Mouse (Mus musculus) neural tube, embryonic 13.5 days (tissue): Measurements from ENCODE around the gene Ccr2. TPM values are rescaled to one million over a fixed set of nuclear protein-coding genes. Genes with fewer than 3 reads are reported as not detected.
"Not testable (repeated sequence)": the region's sequence is repeated elsewhere in the genome, so short reads cannot be mapped to it uniquely, and the experiment has no call there.

Experiments used
- ATAC-seq: fragments of 200-750 bp; cut with Nextera tagmentation; 2 replicates; pipeline ENCODE4 v1.8.0; 2017; ENCODE audit warnings: low read depth, mild to moderate bottlenecking, moderate TSS enrichment, moderate library complexity
- H3K27ac ChIP-seq: fragments of 300-500 bp; sonication (generic); replicated peaks from 2 replicates; pipeline ENCODE4 v1.5.1; 2015; ENCODE audit warnings: moderate library complexity, mild to moderate bottlenecking, inconsistent platforms
- H3K27me3 ChIP-seq: fragments of 300-500 bp; sonication (generic); 2 replicates; pipeline ENCODE4 v1.6.1; 2015; ENCODE audit warnings: mild to moderate bottlenecking, inconsistent platforms
- H3K36me3 ChIP-seq: fragments of 300-500 bp; sonication (generic); 2 replicates; pipeline ENCODE4 v1.6.1; 2015; ENCODE audit warnings: mild to moderate bottlenecking, inconsistent platforms
- H3K4me1 ChIP-seq: fragments of 300-500 bp; sonication (generic); replicated peaks from 2 replicates; pipeline ENCODE4 v1.6.1; 2015; ENCODE audit warnings: inconsistent platforms
- H3K4me2 ChIP-seq: fragments of 300-500 bp; sonication (generic); 2 replicates; pipeline ENCODE4 v1.6.1; 2015; ENCODE audit warnings: inconsistent platforms, mild to moderate bottlenecking, moderate library complexity
- H3K4me3 ChIP-seq: fragments of 300-500 bp; sonication (generic); 2 replicates; pipeline ENCODE4 v1.5.1; 2015; ENCODE audit warnings: mild to moderate bottlenecking, inconsistent platforms
- H3K9ac ChIP-seq: fragments of 300-500 bp; sonication (generic); 2 replicates; pipeline ENCODE4 v1.6.1; 2015; ENCODE audit warnings: moderate library complexity, mild to moderate bottlenecking, inconsistent platforms
- H3K9me3 ChIP-seq: fragments of 300-500 bp; sonication (generic); 2 replicates; pipeline ENCODE4 v1.6.1; 2016; ENCODE audit warnings: inconsistent platforms
- WGBS: fragments of 180-500 bp; shearing (Covaris S2); methylation state at CpG from one replicate; pipeline ENCODE4 v1.1.7; 2015; 5-methylcytosine and 5-hydroxymethylcytosine counted together
- polyA plus RNA-seq: library from polyadenylated mRNA; unstranded; fragments of >200 nt; fragmentation: Nextera tagmentation; extraction: Ambion mirVana; gene quantifications from 2 replicates; pipeline ENCODE4 v1.2.1, GENCODE M21; 2015

The Ccr2 gene
- polyA plus RNA-seq, 1 experiment from 2014 or later = 0.42 TPM

GRCm38 (mm10) chr9:124126373-124126772 is 24.6 kb downstream of the Ccr2 start:
- no peak for ATAC-seq
- Histone ChIP-seq H3K27ac (no peak overlapping the region), H3K9me3 (no peaks in the 10 kb centered on the region), H3K4me2 (no peak overlapping the region), H3K27me3 (no peaks in the 10 kb centered on the region), H3K36me3 (no peaks in the 10 kb centered on the region), H3K4me3 (no peak overlapping the region), H3K9ac (no peak overlapping the region), H3K4me1 (no peaks in the 10 kb centered on the region)
- WGBS = 70% methylated on average over 5 of the region's 5 CpGs

GRCm38 (mm10) chr9:124127412-124127811 is 25.7 kb downstream of the Ccr2 start:
- Histone ChIP-seq H3K4me3 (no peak overlapping the region), H3K9ac (no peak overlapping the region), H3K4me1 (no peaks in the 10 kb centered on the region), H3K27me3 (no peaks in the 10 kb centered on the region), H3K36me3 (no peaks in the 10 kb centered on the region), H3K27ac (no peak overlapping the region), H3K4me2 (no peak overlapping the region), H3K9me3 (no peaks in the 10 kb centered on the region)
- no peak for ATAC-seq
- WGBS = 48% methylated on average over 4 of the region's 4 CpGs

DNA sequence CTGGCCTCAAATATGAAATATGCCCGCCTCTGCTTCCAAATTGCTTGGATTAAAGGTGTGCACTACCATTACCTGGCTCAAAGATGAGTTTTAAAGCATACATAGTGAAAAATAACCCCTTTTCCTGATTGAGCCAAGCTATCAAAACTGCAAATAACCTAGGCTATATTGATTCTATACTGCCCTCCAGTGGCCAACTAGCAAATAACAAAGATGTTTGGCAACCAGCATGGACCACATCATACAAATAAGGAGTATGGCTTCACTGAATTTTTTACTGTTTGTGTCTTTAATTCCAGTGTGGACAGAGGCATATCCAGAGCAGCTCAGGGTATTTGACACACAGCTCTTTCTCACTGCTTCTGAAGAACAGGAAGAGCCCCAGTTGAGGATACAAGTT is 26.6 kb downstream of the Ccr2 start:
- Histone ChIP-seq H3K27me3 (no peaks in the 10 kb centered on the region), H3K4me3 (no peak overlapping the region), H3K9ac (no peak overlapping the region), H3K27ac (no peak overlapping the region), H3K9me3 (no peaks in the 10 kb centered on the region), H3K4me2 (no peak overlapping the region), H3K4me1 (no peaks in the 10 kb centered on the region), H3K36me3 (no peaks in the 10 kb centered on the region)
- no peak for ATAC-seq
- WGBS = 3% methylated on average over 1 of the region's 1 CpGs

DNA sequence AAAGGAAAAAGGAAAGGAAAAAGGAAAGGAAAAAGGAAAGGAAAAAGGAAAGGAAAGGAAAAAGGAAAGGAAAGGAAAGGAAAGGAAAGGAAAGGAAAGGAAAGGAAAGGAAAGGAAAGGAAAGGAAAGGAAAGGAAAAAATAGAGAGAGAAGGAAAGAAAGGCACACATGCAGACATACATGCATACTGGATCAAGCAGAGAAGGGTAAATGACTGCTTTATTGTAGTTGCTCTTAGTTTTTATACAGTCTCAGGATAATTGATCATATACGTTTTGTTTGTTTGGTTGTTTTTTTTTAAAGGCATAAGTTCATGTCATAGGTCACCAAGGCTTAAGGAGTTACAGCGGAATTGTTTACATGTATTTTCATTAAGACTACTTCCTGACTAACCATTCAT is 31.1 kb downstream of the Ccr2 start:
- not testable (repeated sequence) for H3K36me3 ChIP-seq, H3K9me3 ChIP-seq, H3K27me3 ChIP-seq, H3K4me3 ChIP-seq, H3K4me1 ChIP-seq, H3K4me2 ChIP-seq, H3K27ac ChIP-seq, ATAC-seq, H3K9ac ChIP-seq
- 77% methylated on average over 2 of the region's 2 CpGs for WGBS

DNA sequence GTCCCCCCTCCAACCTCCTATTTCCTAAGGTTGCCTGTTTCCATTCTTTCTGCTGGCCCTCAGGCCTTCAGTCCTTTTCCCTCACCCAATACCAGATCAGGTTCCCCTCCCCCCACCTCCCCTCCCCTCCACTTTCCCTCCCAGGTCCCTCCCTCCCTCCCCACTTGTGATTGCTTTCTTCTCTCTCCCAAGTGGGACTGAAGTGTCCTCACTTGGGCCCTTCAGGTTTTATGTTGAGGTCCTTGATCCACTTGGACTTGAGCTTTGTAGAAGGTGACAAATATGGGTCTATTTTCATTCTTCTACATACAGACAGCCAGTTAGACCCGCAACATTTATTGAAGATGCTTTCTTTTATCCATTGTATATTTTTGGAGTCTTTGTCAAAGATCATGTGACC is 33.2 kb downstream of the Ccr2 start:
- H3K9ac ChIP-seq, ATAC-seq, H3K36me3 ChIP-seq, H3K9me3 ChIP-seq, H3K4me3 ChIP-seq, H3K4me1 ChIP-seq, H3K27me3 ChIP-seq, H3K4me2 ChIP-seq, H3K27ac ChIP-seq: not testable (repeated sequence)
- WGBS = 98% methylated on average over 1 of the region's 1 CpGs

- Histone ChIP-seq H3K4me2 (no peak overlapping the region), H3K4me3 (no peak overlapping the region), H3K27me3 (no peaks in the 10 kb centered on the region), H3K9ac (no peak overlapping the region), H3K4me1 (no peaks in the 10 kb centered on the region), H3K36me3 (no peaks in the 10 kb centered on the region), H3K9me3 (no peaks in the 10 kb centered on the region), H3K27ac (no peak overlapping the region)
- ATAC-seq = no peak
- 85% methylated on average over 11 of the region's 11 CpGs for WGBS
Measured at GRCm38 (mm10) chr9:124137619-124138018, 35.9 kb downstream of the Ccr2 start.

DNA sequence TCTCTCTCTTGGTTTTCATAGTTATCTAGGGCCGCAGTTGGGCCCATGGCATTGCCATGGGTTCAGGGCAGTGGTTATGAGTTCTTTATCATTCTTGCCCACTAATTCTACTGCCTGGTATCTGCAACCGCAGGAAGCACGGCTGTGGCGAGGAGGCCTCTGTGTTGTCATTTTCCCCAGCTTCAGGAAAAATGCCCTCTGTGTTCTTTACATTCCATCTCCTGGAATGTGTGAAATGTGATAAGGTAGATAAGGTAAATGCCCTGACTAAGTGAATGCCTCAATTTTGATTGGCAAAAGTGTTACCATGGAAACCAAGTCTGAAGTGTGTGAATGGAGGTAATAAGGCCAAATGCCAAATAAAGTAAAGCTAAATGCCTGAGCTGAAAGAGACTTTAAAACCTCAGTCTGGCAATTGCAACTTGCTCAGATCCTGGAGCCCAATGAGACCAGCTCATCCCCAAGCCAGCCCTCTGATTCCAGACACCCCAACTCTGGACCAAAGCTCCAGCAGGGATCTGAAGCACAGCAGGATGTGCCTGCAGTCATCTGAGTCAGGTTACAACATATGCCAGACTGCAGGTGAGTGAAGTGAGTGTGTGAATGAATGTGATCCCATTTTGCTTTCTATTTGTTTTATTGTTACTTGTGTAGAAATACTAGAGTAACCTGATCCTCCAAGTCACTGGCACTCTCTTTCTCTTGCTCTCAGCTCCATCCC is 36.5 kb downstream of the Ccr2 start:
- ATAC-seq = no peak

DNA sequence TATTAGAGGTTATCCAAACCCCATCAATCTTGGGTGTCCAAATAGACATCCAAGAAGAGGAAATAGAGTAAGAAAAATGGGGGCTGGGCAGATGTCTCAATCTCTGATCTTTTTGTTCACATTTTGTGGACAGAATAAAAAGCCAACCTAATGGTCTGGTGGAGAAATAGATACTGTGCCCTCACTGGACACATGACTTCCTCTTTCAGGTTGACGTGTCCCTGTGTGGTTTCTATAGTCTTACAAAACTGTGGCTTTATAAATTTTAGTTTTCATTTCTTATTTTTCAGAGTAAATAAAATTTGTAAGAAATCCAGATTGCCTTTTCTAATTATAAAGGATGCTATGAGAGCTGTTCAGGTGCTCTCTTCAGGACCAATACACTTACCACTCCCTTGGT is 41.9 kb downstream of the Ccr2 start:
- ATAC-seq = no peak
- Histone ChIP-seq H3K27me3 (no peaks in the 10 kb centered on the region), H3K36me3 (no peaks in the 10 kb centered on the region), H3K4me3 (no peak overlapping the region), H3K27ac (no peak overlapping the region), H3K9me3 (no peaks in the 10 kb centered on the region), H3K4me1 (no peaks in the 10 kb centered on the region), H3K4me2 (no peak overlapping the region), H3K9ac (no peak overlapping the region)
- 88% methylated on average over 1 of the region's 1 CpGs for WGBS

More for the DNA sequence above, 36.5 kb downstream of the Ccr2 start:
- Histone ChIP-seq H3K36me3 (no peaks in the 10 kb centered on the region), H3K27me3 (no peaks in the 10 kb centered on the region), H3K4me3 (no peak overlapping the region), H3K4me1 (no peaks in the 10 kb centered on the region), H3K9me3 (no peaks in the 10 kb centered on the region), H3K27ac (no peak overlapping the region), H3K9ac (no peak overlapping the region), H3K4me2 (no peak overlapping the region)
- WGBS = 70% methylated on average over 4 of the region's 4 CpGs

- no peaks in the 10 kb centered on the region for H3K36me3 ChIP-seq
- ATAC-seq = no peak
- no peak overlapping the region for H3K4me2 ChIP-seq
- H3K4me3 ChIP-seq = no peak overlapping the region
- H3K9me3 ChIP-seq = no peaks in the 10 kb centered on the region
- no peak overlapping the region for H3K9ac ChIP-seq
- H3K4me1 ChIP-seq = no peaks in the 10 kb centered on the region
- no peaks in the 10 kb centered on the region for H3K27me3 ChIP-seq
- H3K27ac ChIP-seq = no peak overlapping the region
Measured at GRCm38 (mm10) chr9:124146307-124146706, 44.6 kb downstream of the Ccr2 start.

Other genes starting within 250 kb of the Ccr2 start
- 0.04 TPM in 1 of 2 replicates, not detected in the other for gene Xcr1, start 239.9 kb upstream of the Ccr2 start, polyA plus RNA-seq
- gene Ccr1, start 133.3 kb upstream of the Ccr2 start, polyA plus RNA-seq = 1.2 and 1.3 TPM in 2 replicates
- gene Ccr1l1, start 123.5 kb upstream of the Ccr2 start, polyA plus RNA-seq = not detected in 2 replicates
- not detected in 2 replicates for gene Ccr3, start 80.0 kb upstream of the Ccr2 start, polyA plus RNA-seq
- gene Ccr5, start 19.6 kb downstream of the Ccr2 start, polyA plus RNA-seq = 0.93 and 1.5 TPM in 2 replicates
- gene 2010315B03Rik, start 210.7 kb downstream of the Ccr2 start, polyA plus RNA-seq = 9.2 and 9.4 TPM in 2 replicates